Mouse (Mus musculus) kidney, postnatal 0 days (tissue): ENCODE measurements at regions not wholly inside any gene's neighbourhood (a gene's known extent, or its start where the extent isn't known, plus 50 kb on each side); places are given as distances from the start of the nearest gene placed in this dataset.

Experiments
- ATAC-seq: fragments of 200-750 bp; cut with Nextera tagmentation; replicated peaks from 2 replicates; pipeline ENCODE4 v1.8.0; 2017; ENCODE audit warnings: low read depth, moderate number of reproducible peaks, moderate TSS enrichment, moderate library complexity; ENCODE audit not compliant: low FRiP score
- DNase-seq: peaks from one replicate; pipeline ENCODE4 v3.0.0-alpha.2; 2016; ENCODE audit warnings: low spot score
- H3K27ac ChIP-seq: fragments of 300-500 bp; sonication (generic); 2 replicates; pipeline ENCODE4 v1.5.1; 2014; ENCODE audit warnings: mild to moderate bottlenecking
- H3K27me3 ChIP-seq: fragments of 300-500 bp; sonication (generic); 2 replicates; pipeline ENCODE4 v1.6.1; 2014; ENCODE audit warnings: low read length, mixed read lengths; ENCODE audit not compliant: insufficient read depth
- H3K36me3 ChIP-seq: fragments of 300-500 bp; sonication (generic); 2 replicates; pipeline ENCODE4 v1.6.1; 2014; ENCODE audit warnings: low read length, mixed read lengths; ENCODE audit not compliant: insufficient read depth
- H3K4me1 ChIP-seq: fragments of 300-500 bp; sonication (generic); replicated peaks from 2 replicates; pipeline ENCODE4 v1.6.1; 2014; ENCODE audit warnings: antibody characterized with exemption, low read length, mixed read lengths; ENCODE audit not compliant: insufficient read depth
- H3K4me2 ChIP-seq: fragments of 300-500 bp; sonication (generic); 2 replicates; pipeline ENCODE4 v1.6.1; 2014; ENCODE audit warnings: mild to moderate bottlenecking, low read length, moderate library complexity, mixed read lengths
- H3K4me3 ChIP-seq: fragments of 300-500 bp; sonication (generic); replicated peaks from 2 replicates; pipeline ENCODE4 v1.5.1; 2014; ENCODE audit warnings: low read depth, low read length
- H3K9ac ChIP-seq: fragments of 300-500 bp; sonication (generic); 2 replicates; pipeline ENCODE4 v1.6.1; 2014; ENCODE audit warnings: low read depth, low read length
- H3K9me3 ChIP-seq: fragments of 300-500 bp; sonication (generic); replicated peaks from 2 replicates; pipeline ENCODE4 v1.6.1; 2016; ENCODE audit warnings: low read length, inconsistent platforms, mixed read lengths
- CTCF ChIP-seq: IDR thresholded peaks from 2 replicates; pipeline ENCODE4 v1.5.1; 2016; ENCODE audit warnings: antibody characterized with exemption, low read depth, mild to moderate bottlenecking, moderate library complexity
- whole genome bisulfite sequencing: fragments of 180-500 bp; shearing (Covaris S2); extraction: QIAGEN DNeasy Blood & Tissue Kit; methylation state at CpG from one replicate; pipeline ENCODE4 v1.1.7; 2014; 5-methylcytosine and 5-hydroxymethylcytosine counted together

GRCm38 (mm10) chr9:81217938-81218337 is 415.7 kb downstream of the Htr1b start:
- Histone ChIP-seq H3K4me2 (no peak overlapping the region), H3K9me3 (no peaks in the 10 kb centered on the region), H3K4me1 (no peaks in the 10 kb centered on the region), H3K27me3 (no peaks in the 10 kb centered on the region), H3K4me3 (no peak overlapping the region), H3K27ac (no peak overlapping the region), H3K9ac (no peak overlapping the region), H3K36me3 (no peaks in the 10 kb centered on the region)
- DNase-seq (peak; percentile 8), ATAC-seq (no peak)
- 0 out of 2 replicates have a peak, but pooled peaks have one; percentile 7 for TF ChIP-seq CTCF
- WGBS, result 70% methylated on average over 1 of the region's 1 CpGs

- Histone ChIP-seq H3K4me1 (no peaks in the 10 kb centered on the region), H3K27ac (no peak overlapping the region), H3K36me3 (no peaks in the 10 kb centered on the region), H3K9ac (no peak overlapping the region), H3K27me3 (no peaks in the 10 kb centered on the region), H3K4me3 (no peak overlapping the region), H3K4me2 (no peak overlapping the region), H3K9me3 (no peaks in the 10 kb centered on the region)
- 56% methylated on average over 5 of the region's 5 CpGs for WGBS
- ATAC-seq, result no peak
- no peak for DNase-seq
- TF ChIP-seq CTCF, result no peak
Observed at GRCm38 (mm10) chr9:81215601-81216141, 418.0 kb downstream of the Htr1b start.

GRCm38 (mm10) chr9:81214692-81215091 is 418.9 kb downstream of the Htr1b start:
- H3K27me3 ChIP-seq, result no peaks in the 10 kb centered on the region
- no peaks in the 10 kb centered on the region for H3K9me3 ChIP-seq
- H3K4me2 ChIP-seq, result no peak overlapping the region
- no peak overlapping the region for H3K4me3 ChIP-seq
- DNase-seq, result no peak
- no peak overlapping the region for H3K9ac ChIP-seq
- H3K36me3 ChIP-seq, result no peaks in the 10 kb centered on the region
- TF ChIP-seq CTCF, result no peak
- WGBS, result 70% methylated on average over 5 of the region's 5 CpGs
- H3K27ac ChIP-seq, result no peak overlapping the region
- ATAC-seq, result no peak
- H3K4me1 ChIP-seq, result no peaks in the 10 kb centered on the region

GRCm38 (mm10) chr9:81192643-81193042 is 441.0 kb downstream of the Htr1b start:
- Histone ChIP-seq H3K4me3 (no peak overlapping the region), H3K9me3 (no peaks in the 10 kb centered on the region), H3K27me3 (no peaks in the 10 kb centered on the region), H3K9ac (no peak overlapping the region), H3K36me3 (no peaks in the 10 kb centered on the region), H3K4me2 (no peak overlapping the region), H3K27ac (no peak overlapping the region), H3K4me1 (no peaks in the 10 kb centered on the region)
- ATAC-seq, result no peak
- DNase-seq, result no peak
- WGBS, result 75% methylated on average over 2 of the region's 2 CpGs
- TF ChIP-seq CTCF, result no peak
